Mouse (Mus musculus) left cerebral cortex, postnatal 10 days (tissue): Measurements from ENCODE around the gene Hist2h3c2. TPM values are rescaled to one million over a fixed set of nuclear protein-coding genes. Genes with fewer than 3 reads are reported as not detected.
A peak's percentile ranks its signal among the peaks of the same experiment; 100 is the strongest.
"Not testable (repeated sequence)": the region's sequence is repeated elsewhere in the genome, so short reads cannot be mapped to it uniquely, and the experiment has no call there.

Experiments used
- DNase-seq, 2 experiments: peaks; one replicate each; pipeline ENCODE4 v3.0.0; 2021 to 2022; ENCODE audit warnings: low spot score in 2 of 2, mixed read lengths in 1 of 2; ENCODE audit errors: extremely low spot score in 1 of 2
- intact Hi-C: fragments of 180-260 bp; cut with DNase I; formaldehyde crosslinking; loops from one replicate; pipeline ENCODE4 v1.15.1; 2025
- microRNA-seq: library from miRNA; unstranded; fragments of <30 nt; microRNA quantifications from one replicate; pipeline ENCODE4 v1.2.0, GENCODE M21; 2022
- total RNA-seq, 2 experiments: library from RNA; stranded (reverse); gene quantifications; 2 replicates each; pipeline ENCODE4 v1.2.3; 2021

Hist2h3c2 gene
- total RNA-seq, 2 experiments from 2014 or later: 10.2 to 10.9 TPM

DNA sequence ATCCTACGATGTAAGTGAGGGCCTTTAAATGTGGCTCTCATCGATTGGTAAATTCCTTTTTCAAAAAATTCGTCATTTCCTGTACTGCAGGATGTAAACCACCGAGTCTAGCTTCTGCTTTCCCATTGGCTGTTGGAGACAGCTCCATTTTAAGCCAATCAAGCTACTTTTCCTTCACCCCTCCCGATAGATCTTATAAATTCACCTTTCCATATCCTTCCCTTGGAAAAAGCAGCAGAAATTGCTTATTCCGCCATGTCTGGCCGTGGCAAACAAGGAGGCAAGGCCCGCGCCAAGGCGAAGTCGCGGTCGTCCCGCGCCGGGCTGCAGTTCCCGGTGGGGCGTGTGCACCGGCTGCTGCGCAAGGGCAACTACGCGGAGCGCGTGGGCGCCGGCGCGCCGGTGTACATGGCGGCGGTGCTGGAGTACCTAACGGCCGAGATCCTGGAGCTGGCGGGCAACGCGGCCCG, 19.2 kb downstream of the Hist2h3c2 start, which contains the start of the genes Bola1 and Hist2h2ab:
Bola1 (minus strand) TSS at position 49 of the 470 bp plus-strand sequence.
Hist2h2ab (plus strand) TSS at position 205 of the 470 bp plus-strand sequence.
- peak; percentile 74 to 89 for DNase-seq

DNA sequence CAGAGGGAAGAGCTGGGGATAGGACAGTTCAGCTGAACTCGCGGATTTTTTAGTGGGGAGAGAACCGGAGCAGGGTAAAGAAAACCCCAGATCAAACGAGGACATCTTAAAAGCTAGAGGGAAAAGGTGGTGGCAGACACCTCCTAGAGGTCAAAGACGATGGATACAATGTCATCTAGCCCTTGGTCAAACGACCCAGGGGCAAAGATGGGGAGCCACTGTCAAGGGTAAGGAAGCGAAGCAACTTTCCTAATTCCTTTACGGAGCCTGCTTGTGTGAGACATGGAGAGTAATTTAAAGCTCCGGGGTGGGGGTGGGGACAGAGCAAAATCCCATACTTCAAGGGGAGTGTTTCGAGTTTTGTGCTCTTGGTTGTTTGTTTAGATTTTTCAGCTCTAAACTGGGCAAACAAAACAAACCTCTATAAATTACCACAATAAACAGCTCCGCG, 19.7 kb downstream of the Hist2h3c2 start:
- no peak for DNase-seq
- intact Hi-C loops: no loop called here

More for the DNA sequence above, 19.2 kb downstream of the Hist2h3c2 start, which contains the start of the genes Bola1 and Hist2h2ab:
- intact Hi-C loops: loop anchor here (10.0 kb wide), 1 partner anchor 255 kb away; no protein-coding TSS in a partner anchor

DNA sequence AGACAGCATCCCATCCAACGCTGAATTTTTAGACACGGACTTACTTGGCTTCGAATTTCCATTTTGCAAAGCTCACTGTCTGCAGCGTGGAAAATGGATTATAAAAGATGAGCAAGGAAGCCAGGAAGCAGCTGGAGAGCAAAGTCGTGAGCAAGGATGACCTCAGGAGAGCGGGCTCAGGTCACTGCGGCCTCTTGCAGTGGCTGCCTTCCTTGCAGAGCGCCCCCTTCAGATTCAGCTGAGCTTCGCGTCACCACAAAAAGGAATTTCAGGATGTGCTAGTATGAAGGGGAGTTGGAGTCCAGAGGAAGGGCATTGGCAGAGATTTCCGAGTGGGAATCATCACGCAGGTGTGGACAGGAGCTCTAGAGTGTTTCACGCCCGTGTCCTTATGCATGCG, 29.7 kb downstream of the Hist2h3c2 start:
- peak in 1 of 2 experiments; percentile 43 for DNase-seq
- intact Hi-C loops: no loop called here

DNA sequence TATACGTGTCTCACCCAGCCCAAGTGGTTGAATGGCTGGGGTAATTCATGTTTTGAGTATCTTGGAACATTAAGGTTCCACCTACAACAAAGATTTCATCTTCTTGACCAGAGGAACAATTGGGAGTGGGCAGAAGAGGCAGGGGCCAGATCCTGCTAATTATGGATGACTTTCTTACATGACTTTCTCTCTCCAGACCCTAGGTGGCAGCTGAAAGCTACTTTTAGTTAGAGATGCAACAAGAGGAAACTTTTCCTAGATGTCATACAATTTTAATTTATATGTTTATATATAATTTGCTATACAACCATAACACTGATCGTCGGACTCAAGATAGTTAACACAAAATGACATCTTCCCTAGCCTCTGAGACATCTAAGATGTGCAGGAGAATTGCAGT, 31.1 kb downstream of the Hist2h3c2 start:
- DNase-seq: no peak
- intact Hi-C loops: no loop called here

DNA sequence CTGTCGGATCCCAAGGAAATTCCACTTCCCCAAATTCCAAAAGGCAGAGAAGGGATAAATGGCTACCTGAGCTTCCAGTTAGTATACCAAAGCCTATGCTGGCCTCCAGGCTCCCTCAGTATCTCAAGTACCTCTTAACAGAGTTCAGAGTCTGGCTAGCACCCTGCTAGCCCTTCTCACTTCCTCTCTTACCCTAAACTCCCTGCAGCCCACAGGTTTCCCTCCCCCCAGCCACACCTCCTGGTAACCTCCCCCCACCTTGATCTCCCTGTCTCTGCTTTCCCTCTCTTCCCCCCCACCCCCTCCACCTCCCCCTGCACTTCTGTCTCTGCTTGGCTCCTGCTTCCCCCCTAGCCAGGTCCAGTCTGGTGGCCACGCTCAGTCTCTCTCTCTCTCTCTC, 39.2 kb downstream of the Hist2h3c2 start:
- intact Hi-C loops: no loop called here

DNA sequence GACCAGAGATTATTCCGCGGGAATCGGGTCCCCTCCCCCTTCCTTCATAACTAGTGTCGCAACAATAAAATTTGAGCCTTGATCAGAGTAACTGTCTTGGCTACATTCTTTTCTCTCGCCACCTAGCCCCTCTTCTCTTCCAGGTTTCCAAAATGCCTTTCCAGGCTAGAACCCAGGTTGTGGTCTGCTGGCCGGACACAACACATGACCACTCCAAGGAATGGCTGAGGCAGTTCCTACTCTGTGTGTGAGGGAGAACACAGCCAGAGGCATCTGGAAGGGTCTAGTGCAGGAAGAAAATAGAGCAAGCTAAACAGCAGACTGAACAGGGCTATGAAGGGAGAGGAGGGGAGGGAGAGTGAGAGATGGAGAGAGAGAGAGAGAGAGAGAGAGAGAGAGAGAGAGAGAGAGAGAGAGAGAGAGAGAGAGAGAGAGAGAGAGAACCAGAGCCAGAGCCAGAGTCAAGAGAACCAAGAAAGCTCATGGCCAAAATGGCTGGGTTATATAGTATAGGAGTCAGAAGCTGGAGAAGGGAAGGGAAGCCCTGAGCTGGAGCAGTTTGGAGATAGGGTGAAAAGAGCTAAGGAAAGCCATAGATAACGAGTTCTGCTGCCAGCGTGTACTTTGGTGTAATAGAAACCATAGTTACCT, 40.2 kb downstream of the Hist2h3c2 start:
- DNase-seq: not testable (repeated sequence)

More for the DNA sequence above, 39.2 kb downstream of the Hist2h3c2 start:
- DNase-seq: peak in 1 of 2 experiments; percentile 13

DNA sequence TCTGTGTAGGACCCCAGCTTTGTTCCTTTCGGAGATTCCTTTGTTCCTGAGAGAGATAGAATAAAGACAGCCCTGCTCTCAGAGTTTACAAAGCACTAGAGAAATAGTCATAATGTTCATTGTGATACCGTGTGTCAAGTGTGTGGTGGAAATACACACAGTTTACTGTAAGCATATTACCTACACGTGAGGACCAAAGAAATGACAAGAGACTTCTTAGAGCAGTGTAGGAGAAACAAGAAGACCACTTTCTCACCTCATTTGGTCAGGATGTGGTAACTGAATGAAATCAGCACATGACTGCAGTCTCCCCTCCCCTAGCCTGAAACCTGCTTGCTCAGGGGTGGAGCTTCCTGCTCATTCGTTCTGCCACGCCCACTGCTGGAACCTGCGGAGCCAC, 40.7 kb downstream of the Hist2h3c2 start:
- no peak for DNase-seq
- intact Hi-C loops: no loop called here

More for the DNA sequence above, 40.2 kb downstream of the Hist2h3c2 start:
- intact Hi-C loops: not testable (repeated sequence)

DNA sequence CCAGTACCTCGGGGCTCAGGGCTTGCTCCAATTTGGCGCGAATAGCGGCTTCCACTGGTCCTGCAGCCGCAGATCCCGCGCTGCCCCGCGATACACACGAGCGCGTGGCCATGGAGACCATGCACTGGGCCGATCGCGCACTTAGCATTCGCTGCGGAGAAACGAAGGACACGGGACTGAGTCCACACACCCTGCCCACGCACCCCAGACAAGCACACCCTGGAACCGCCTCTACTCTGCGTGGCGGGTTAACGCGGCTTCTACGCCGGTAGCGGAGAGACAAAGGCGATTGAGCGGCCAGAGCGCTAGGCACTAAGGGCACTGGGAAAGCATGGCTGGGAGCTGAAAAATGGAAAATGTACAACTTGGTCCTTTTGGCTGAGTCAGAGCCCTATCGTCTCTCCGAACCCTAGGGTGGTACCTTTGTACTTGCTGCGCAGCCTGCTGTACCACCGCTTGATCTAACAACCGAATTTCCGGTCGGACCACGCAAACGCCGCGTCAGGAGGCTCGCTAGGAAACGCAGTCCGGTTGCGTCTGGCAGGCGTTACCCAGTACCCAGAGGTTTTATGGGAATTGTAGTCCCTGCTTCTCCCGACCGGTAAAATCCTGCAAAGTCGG, 41.7 kb downstream of the Hist2h3c2 start:
- peak; percentile 91 to 92 for DNase-seq
- intact Hi-C loops: no loop called here

DNA sequence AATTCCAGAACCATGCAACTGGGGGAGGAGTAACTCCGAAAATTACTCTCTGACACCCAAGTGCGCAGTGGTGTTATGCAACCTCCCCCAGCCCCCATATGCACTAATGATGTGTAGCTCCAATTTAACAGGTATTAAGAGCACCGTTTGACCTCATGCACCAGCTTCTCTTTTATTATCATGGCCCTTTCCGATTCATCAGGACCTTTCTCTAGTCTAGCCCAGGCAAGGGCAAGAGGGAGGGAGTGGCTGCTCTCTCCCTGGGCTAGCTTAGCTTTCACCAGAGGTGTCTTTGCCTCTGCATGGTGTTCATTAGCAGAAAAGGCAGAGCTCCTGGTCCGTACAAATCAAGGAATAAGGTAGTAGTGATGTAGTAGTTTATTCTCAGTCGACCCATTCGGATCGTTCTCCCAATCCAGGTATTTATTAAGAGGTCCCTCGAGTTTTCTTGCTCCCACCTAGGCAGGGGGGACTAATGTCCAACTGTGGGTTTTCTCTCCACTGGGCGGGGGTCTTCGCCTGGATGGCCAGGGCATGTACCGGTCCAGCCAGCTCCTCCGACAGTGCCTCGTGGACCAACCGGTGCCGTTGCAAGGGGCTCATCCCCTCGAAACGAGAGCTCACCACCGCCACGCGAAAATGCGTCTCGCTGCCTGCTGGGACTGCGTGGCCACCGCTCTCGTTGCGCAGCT, 42.3 kb downstream of the Hist2h3c2 start:
- DNase-seq: no peak
- intact Hi-C loops: no loop called here

DNA sequence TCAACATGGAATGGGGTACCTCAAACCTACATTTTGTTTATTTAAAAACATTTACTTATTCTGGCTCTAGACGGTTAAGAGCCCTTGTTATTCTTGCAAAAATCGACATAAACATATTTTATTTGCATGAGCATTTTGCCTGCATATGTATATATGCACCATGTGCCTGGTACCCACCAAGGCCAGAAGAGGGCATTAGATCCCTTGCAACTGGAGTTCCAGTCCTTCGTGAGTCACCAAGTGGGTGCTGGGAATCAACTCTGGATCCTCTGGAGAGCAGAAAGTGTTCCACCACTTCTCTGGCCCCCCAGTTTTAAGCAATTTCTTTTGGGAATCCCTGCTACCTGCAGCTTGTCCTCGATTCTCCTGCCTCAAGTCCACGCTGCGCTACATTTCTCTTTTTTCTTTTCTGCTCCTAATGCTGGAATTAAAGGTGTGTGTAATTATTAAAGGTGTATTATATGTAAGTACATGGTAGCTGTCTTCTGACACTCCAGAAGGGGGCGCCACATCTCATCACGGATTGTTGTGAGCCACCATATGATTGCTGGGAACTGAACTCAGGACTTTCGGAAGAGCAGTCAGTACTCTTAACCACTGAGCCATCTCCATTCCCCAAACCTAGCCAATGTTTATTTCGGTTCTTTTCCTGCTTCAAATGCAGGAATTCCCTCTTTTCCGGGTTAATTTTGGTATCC, 43.2 kb downstream of the Hist2h3c2 start:
- peak in 1 of 2 experiments; percentile 47 for DNase-seq
- intact Hi-C loops: no loop called here

DNA sequence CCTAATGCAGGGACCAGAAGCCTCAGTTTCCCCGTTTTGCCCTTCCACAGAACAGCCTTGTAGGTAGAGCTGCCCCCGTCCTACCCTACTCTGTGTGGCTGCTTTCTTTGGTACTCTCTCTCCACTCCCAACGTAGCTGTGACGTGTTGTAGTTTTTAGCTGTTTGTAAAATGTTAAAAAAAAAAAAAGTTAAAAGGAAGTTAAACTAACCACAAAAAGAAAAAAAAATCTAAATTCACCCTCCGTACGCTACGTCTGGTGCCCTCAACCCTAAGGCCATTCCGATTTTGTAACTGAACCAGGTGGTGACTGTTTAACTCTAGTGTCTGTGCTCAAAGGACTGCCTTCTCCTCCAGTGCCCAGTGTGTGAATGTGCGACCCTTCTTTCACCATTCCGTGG, 44.0 kb downstream of the Hist2h3c2 start:
- intact Hi-C loops: no loop called here
- DNase-seq: no peak

DNA sequence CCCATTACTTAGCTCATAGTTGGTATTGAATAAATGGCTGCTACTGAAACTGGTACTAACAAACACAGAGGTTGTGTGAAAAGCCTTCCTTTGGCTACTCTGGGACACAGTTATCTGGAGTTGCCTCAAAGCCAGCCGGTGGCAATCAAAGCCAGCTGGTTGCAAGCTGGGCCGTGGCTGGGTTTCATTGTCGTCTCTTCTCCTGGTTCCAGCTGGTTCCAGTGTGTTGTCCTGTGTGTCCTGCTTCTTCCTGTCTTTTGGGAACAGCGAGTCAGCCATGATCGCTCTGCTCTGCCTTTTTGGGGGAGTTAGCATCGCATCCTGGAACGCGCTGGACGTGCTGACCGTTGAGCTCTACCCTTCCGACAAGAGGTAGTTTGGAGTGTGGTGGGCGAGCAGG, 46.0 kb downstream of the Hist2h3c2 start:
- intact Hi-C loops: no loop called here

More for the DNA sequence above, 46.0 kb downstream of the Hist2h3c2 start:
- peak in 1 of 2 experiments; percentile 18 for DNase-seq

Small RNA genes lying within 50 kb of the gene (microRNA-seq; reads per million reads assigned to microRNA genes)
- gene Gm44492 (not detected), gene Gm47311 (not detected), gene Gm47313 (not detected)

Other genes starting within 250 kb of the Hist2h3c2 start
- 10 to 100 TPM; 56.2 to 56.3 TPM for gene Plekho1, start 243.1 kb downstream of the Hist2h3c2 start, total RNA-seq
- 10 to 100 TPM; 41.2 to 46.4 TPM for gene Vps45, start 180.7 kb downstream of the Hist2h3c2 start, total RNA-seq
- gene Otud7b, start 134.6 kb downstream of the Hist2h3c2 start, total RNA-seq: 10 to 100 TPM; 13.4 to 17.6 TPM
- gene Mtmr11, start 77.1 kb downstream of the Hist2h3c2 start, total RNA-seq: 1 to 10 TPM; 5.3 to 6.7 TPM
- 10 to 100 TPM; 45.5 to 47.2 TPM for gene Sf3b4, start 66.8 kb downstream of the Hist2h3c2 start, total RNA-seq
- gene Sv2a, start 58.0 kb downstream of the Hist2h3c2 start, total RNA-seq: 100 to 1,000 TPM; 404 to 435 TPM
- 10 to 100 TPM; 19.3 to 22.2 TPM for gene Bola1, start 19.4 kb downstream of the Hist2h3c2 start, total RNA-seq
- gene Hist2h2ab, start 19.3 kb downstream of the Hist2h3c2 start, total RNA-seq: 10 to 100 TPM; 13.8 to 16.7 TPM
- 10 to 100 TPM; 34.2 to 37.9 TPM for gene Hist2h2ac, start 18.2 kb downstream of the Hist2h3c2 start, total RNA-seq
- gene Hist2h2be, start 18.0 kb downstream of the Hist2h3c2 start, total RNA-seq: 1 to 10 TPM; 2.9 to 3.0 TPM
- 100 to 1,000 TPM; 281 to 297 TPM for gene Hist2h2aa2, start 1.1 kb upstream of the Hist2h3c2 start, total RNA-seq
- 1 to 10 TPM; 2.8 to 6.5 TPM for gene Hist2h2aa1, start 6.4 kb upstream of the Hist2h3c2 start, total RNA-seq
- gene Hist2h3c1, start 7.6 kb upstream of the Hist2h3c2 start, total RNA-seq: not detected
- 10 to 100 TPM; 34.4 to 37.7 TPM for gene Hist2h4, start 24.2 kb upstream of the Hist2h3c2 start, total RNA-seq
- gene Hist2h3b, start 29.5 kb upstream of the Hist2h3c2 start, total RNA-seq: 100 to 1,000 TPM; 116 to 121 TPM
- 100 to 1,000 TPM; 161 to 194 TPM for gene Hist2h2bb, start 30.6 kb upstream of the Hist2h3c2 start, total RNA-seq
- 1 to 10 TPM; 1.9 to 3.4 TPM for gene Fcgr1, start 54.8 kb upstream of the Hist2h3c2 start, total RNA-seq
- not detected for gene BC107364, start 213.2 kb upstream of the Hist2h3c2 start, total RNA-seq